Mouse (Mus musculus): ENCODE data around the gene Gpam.

Gene Gpam

DNA sequence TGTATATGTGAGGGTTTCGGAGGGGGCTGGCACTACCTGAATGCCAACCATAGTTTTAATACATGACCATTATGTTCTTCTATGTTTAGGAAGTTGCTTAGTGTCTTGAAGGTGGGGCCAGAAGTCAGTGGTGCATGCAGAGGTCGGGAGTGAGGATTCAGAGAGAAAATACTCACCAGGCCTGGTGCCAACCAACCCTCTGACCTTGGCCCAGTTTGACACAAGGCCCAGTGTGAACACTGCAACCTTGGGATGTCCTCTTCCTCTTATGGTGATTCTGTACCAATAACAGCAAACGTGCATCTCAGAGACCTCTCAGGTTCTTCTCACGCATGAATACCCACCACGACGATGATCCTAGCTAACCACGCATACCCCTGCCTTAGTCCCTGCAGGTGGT is 11.5 kb upstream of the Gpam start:
- no peak for ATAC-seq (ENCODE audit: low TSS enrichment)

DNA sequence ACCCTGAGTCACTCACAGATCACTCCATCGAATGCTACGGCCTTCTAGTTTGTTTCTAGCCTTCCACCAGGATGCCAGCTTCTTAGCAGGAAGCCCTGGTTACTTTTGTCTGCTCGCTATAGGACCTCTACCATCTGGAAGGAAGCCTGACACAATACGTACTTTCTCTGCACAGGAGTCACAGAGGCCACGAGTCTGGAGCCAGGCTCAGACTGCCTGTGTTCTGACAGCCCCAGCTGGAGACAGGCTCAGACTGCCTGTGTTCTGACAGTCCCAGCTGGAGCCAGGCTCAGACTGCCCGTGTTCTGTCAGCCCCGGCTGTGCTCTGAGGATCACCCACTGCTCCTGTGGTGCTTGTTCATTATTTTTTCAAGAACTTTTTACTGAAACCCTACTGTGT is 10.8 kb upstream of the Gpam start:
- ATAC-seq (ENCODE audit: low TSS enrichment) = no peak

DNA sequence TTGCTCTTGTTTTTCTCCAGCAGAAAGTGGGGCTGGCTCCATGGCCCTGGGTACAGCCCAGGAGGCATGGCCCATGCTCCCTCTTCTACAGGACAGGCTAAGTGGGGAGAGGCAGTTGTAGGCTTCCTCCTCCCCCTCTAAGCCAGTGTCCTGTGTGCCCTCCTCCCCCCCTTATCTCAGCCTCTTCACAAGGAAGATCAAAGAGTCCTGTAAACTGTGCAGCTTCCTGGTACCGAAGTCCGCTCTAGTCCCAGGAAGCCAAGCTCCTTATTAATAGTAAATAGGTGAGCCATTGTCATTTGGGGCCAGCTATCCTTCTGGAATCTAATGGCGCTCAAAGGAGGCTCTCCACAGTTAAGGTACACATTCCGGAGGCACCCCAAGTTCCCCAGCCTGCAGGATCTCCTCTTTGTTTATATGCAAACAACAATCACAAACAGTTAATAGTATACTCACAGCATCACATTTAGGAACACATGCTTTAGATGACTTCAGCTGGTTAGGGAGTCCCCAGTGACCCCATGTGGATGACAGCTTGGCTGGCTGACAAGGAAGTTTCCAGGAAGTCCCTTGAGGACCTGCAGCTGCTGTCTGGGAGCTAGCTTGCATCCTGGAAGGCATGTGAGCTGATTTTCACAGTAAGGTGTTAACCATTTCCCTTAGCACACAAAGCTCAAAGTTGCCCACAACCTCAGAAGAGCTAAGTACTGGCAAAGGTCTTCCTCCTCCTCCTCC is 9.8 kb upstream of the Gpam start:
- no peak for ATAC-seq (ENCODE audit: low TSS enrichment)

DNA sequence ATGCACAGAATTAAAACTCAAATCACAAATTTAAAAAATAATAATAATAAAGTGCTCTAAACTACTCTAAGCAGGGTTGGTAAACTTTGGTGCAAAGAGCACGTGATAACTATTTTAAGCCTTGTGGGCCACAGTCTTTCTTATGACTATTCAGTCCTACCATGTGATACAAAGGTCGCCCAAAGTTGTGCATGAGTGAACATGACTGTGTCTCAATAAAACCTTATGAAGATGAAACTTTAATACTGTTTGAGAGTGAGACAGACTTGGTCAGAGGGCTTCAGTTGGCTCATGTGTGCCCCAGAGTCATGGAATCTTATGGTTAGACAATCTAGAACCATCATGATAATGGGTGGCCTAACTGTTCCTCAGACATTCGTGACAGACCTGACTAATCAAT is 8.9 kb upstream of the Gpam start:
- no peak for ATAC-seq (ENCODE audit: low TSS enrichment)

DNA sequence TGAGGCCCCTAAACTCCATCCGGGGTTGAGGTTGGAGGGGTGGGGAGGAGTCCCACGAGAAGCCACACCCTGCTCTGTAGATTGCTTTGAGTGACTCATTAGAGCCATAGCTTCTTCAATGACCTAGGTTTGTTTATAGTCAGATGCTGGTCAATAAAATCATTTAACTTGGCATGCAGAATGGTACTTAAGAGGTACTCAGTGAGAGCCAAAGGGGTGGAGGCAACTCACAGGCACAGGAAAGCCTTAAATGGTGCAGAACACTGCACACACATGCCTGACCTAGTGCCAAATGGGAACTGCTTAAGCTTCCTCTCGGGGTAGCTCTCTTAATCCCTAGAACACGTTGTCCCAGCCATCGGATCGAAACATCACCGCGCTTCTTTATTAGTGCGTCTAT is 7.5 kb upstream of the Gpam start:
- no peak for ATAC-seq (ENCODE audit: low TSS enrichment)

DNA sequence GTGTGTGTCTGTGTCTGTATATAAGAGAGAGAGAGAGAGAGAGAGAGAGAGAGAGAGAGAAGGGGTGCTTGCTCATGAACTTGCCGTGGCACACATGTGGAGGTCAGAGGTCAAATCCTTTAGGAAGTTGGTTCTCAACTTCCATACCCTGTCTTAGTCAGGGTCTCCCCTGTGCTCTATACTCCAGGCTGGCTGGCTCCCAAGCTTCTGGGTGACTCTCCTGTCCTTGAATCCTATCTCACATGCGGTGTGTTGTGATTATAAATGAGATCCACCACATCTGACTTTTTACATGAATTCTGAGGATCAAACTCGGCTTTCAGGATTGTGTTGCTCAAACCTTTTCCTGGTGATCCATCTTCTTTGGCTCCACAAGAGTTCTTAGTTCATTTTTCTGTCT is 5.4 kb upstream of the Gpam start:
- ATAC-seq (ENCODE audit: low TSS enrichment) = no peak

DNA sequence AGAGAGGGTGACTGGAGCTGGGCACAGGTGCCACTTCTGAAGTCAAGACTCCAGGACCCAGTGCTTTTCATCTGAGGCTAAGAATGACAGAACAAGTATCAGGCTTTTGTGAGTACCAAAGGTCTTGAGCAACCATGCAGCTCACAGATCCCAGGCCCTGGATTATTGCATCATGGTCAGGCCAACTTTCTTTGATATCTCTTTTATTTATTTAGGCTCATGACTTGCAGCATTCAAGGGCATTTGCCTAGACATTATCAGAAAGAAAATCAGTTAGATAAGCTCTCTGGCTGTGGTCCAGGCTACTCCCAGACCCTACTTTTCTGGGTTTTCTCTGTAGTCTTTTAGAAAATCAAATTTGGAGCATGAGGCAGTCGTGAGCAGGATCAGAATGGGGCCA is 4.7 kb upstream of the Gpam start:
- ATAC-seq (ENCODE audit: low TSS enrichment) = no peak

DNA sequence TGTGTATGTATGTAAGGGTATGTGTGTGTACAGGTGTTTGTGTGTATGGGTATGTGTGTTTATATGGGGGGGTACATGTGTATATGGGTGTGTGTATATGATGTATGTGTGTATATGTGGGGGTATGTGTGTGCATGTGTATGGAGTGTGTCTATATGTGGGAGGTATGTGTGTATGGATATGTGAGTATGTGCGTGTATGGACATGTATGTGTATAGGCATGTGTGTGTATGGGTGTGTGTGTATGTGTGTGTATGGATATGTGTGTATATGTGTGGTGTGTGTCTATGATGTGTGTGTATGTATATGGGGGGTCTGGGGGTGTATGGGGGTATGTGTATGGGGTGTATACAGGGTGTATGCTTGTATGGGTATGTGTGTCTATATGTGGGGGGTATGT is 1.4 kb upstream of the Gpam start:
- no peak for ATAC-seq (ENCODE audit: low TSS enrichment)

DNA sequence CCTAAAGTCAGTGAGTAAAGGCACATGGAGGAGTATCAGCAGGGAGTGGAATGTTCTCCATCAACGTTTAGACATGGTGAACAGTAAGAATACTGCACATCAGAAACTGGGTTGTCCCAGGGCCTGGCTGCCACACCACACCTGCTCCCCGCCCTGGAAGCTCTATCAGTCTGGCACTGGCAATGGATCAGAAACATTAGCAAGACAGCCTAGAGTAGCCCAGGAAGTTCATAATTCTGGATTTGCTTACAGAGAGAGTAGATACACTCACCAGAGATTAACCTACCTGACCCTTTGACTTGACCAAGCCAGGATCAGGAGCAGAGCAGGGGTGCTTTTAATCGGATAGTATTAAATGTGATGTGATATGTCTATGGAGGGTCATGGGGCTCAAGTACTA is 1.6 kb downstream of the Gpam start:
- ATAC-seq (ENCODE audit: low TSS enrichment) = no peak

DNA sequence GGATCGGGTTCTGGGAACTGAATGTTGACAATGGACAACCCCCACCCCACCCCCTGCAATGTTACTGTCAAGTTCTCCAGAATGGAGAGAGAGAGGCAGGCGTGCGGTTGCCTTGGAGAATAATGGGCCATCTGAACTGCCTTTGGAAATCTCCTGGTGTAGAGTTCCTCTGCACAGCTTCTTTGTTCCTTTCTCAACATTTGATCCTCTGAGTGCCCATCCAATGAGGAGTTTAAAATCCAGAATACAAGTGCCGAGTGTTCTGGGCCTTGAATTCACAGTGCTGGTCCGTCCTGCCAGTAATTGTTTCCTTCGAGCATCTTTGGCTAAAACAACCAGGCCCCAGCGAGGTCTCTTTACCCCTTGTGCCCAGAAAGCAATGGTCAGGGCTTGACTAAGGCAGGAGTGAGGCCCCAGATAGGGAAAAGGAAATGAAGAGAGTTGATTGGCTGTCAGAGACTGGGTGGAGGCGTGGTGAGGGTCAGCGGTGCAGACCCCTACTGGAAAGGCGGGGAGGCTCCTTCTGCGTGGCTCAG is 4.0 kb downstream of the Gpam start:
- ATAC-seq (ENCODE audit: low TSS enrichment) = peak; percentile 44; the same call in 1 of the 2 replicates

DNA sequence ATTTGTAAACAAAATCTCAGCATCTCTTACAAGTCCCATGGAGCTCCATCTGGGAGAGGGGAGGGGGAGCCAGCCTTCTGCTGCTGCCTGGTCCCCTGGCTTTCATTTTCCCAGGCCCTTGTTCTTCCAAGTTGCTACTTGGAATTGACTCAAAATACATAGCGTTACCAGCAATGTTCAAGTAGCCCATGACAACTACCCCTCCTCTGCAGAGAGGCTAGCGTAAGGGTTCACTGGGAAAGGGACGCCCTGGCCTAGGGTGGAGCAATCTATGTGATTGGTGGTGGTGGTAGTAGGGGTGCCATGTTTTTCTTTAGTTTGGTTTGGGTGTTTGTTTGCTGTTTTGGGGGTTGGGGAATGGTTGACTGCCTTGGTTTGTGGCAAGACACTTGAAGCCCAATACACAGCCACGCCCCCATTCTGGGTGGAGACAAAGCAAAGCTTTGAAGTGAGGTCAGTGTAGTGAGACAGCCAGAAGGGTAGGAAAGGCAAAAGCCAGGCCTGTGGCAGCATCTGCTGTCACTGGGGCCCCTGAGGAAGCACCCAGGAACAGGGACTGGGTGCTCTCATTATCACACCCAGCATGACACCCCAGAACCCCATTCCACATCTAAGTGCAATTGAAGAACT is 4.6 kb downstream of the Gpam start:
- ATAC-seq (ENCODE audit: low TSS enrichment) = no peak; the same call in 1 of the 2 replicates

DNA sequence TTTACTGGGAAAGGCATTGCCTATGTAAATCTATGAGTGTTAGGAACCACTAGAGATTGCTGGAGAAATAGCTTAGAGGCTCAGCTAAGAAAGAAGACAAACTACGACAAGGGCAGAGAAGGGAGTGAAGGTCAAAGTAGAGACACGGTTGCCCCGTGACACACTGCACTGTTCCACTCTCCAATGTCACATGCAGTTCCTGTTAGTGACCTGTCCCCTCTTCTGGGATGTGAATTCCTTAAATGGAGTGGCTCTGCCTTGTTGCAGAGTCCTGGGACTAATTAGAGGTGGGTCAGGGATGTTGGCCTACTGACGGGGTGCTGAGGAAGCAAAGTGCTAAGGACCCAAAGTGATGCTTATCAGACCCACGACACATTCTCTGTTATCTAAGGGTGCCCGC is 5.2 kb downstream of the Gpam start:
- ATAC-seq (ENCODE audit: low TSS enrichment) = no peak

DNA sequence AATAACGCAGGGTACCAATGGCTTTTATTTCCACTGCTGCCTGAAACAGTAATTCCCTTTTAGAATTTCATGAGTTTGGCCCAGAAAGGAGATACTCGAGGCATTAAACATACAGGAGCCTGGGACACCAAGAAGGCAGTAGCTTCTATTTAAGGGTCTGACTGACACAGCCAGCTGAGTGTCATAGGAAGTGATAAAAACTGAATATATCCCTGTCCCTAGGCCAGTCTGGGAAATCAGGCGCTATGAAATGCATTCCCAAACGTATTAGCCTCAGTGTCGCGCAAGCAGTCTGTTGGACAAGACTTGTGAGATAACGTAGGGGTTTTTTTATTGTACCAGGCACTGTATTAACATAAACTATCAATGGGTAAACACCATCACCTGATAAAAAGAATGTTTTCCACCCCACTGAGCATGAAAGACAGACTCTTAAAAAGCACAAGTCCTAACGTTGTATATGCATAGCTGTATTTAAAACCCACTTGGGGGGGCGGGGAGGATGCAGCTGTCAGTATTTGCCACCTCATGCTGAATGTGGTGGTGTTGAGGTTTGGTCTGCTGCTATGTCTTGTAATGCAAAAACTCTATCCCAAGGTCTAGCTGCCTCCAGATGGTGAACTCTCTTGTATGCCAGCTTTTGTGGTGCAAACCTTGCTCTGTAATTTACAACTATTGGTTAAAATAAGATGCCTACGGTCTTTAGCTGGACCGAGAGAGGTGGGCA is 6.4 kb downstream of the Gpam start:
- ATAC-seq (ENCODE audit: low TSS enrichment) = no peak

DNA sequence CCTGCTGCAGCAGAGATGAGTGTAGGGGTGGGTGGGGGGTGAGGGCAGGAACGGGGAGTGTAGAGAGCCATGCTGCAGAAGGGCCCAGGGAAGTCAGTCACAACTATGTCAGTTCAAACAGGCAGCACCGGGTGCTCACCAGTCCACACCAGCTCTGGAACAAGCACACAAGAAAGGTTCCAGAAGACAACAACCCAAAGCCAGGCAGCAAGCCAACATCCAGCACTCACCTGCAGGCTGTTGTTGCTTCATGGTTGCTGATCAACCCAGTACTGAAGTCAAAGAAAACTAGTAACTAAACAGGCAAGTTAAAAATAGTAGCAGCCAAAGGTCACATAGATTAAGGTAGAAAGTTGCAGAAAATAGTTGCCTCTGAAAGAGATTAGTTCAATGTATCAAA is 7.5 kb downstream of the Gpam start:
- ATAC-seq (ENCODE audit: low TSS enrichment) = no peak

DNA sequence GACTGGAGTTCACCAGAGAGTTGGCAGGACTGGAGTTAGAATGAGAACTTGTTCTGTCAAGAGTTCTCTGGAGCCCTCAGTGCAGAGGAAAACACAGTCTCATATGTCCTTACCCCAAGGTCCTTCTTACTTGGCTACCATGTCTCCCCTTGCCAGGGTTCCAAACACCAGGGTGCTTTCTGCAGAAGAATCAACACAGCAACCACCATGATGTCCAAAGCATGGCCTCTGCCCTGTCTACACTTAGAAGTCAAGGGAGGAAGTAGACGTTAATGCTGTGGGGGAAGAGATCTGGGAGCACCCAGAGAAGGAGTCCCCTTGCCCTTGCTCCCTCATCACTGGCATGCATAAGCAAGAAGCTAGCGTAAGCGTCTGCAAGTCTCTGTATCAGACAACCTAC is 9.0 kb downstream of the Gpam start:
- no peak for ATAC-seq (ENCODE audit: low TSS enrichment)

DNA sequence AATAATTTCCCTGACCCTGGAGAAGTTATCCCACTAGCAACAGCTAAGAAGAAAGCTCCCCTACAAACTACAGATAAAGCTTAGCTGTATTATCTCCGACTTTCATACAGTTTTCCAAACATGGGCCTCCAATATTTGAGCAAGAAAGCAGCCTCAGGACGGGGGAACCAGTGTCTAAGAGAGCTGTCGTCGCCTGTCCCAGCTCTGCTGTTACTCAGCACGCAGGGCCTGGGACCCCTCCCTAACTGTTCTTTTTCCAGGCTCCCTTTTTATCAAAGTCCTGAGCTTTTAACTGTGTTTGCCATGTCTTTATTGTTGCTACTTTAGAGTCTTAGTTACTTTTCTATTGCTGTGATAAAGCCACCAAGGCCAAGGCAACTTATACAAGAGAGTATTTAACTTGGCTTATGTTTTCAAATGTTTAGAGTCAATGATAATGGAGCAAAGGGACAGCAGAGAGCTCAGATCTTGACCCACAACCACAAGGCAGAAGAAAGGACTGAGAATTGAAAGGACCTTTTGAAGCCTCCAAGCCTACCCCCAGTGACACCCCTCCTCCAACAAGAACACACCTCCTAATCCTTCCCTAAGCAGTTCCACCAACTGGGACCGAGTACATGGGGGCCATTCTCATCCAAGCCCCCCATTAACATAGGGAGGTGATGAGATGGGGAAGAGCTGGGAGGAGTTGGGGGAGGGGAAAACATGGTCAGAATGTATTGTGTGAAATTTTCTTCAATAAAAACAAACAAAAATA is 9.8 kb downstream of the Gpam start:
- no peak for ATAC-seq (ENCODE audit: low TSS enrichment)

DNA sequence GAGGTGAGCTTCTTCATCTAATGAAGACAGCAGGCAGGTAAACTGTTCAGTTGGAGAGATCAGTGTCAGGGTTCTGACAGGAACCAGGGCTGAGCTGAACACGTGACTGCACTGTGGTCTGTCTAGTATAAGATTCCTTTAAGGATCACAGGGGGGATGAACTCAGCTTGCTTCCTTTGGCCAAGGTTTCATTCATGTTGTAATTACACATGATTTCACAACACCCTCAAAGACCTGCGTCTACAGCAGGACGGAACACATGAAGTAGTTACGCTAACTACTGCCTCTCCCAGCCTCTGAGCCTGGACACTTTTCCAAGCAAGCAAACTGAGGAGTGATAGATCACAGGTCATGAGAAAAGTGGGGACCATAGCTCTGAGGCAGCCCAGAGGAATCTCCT is 11.5 kb downstream of the Gpam start:
- ATAC-seq (ENCODE audit: low TSS enrichment) = no peak

DNA sequence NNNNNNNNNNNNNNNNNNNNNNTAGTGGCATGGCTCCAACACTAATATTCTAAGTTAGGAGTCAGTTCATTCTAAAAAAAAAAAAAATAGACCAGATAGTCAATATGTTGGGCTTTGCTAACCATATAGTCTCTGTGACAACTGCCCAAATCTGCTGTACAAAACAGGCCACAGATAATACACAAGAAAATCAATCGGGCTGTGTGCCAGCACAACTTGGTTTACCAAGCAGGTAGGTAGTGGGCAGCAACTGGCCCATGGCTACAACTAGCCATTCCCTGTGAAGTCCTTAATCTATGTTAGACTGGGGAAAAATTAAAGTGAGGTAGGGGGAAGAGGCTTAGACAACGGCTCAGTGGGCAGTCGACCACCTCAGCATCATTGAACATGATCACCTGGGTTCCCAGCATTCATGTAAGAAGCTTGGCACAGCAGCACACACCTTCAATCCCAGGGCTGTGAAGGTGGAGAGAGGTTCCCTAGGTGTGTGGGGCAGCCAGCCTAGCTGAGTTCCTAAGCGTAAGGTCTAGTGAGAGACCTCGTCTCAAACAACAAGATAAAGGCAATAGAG is 12.1 kb downstream of the Gpam start:
- no peak for ATAC-seq (ENCODE audit: low TSS enrichment)

DNA sequence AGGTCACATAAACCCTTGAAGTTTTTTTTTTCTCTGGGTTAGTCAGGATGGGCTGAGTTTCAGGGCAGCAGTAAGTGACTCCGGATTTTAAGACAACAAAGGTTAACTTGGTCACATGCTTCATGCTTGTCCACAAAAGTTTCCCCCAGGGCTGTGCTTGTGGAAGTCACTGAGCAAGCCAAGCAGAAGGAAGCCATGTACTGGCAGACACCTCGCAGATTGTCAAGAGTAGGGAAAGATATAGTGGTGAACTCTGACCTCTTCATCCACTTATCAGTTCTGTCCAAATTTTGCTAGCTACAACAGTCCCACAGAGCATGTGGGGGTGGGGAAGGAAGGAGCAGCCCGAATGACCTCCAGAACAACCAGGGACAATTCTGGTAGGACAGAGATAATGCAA is 19.1 kb downstream of the Gpam start:
- ATAC-seq (ENCODE audit: low TSS enrichment) = no peak

DNA sequence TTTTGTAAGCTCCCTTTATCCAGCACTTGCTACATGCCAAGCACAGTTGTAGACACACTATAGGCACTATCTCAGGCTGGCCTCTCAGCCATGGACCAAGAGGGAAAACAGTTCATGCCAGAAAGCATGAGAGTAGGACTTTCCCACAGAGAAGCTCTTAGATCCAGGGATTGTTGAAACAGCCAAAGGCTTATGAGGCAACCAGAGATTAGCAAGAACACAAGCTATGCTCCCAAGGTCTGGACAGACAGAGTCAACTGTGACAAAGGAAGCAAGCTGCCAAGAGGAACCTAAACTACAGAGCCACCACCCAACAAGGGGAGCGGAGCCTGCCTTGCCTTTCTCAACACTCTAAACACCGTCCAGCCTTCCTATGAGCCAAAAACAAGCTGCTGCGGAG is 21.1 kb downstream of the Gpam start:
- ATAC-seq (ENCODE audit: low TSS enrichment) = no peak

DNA sequence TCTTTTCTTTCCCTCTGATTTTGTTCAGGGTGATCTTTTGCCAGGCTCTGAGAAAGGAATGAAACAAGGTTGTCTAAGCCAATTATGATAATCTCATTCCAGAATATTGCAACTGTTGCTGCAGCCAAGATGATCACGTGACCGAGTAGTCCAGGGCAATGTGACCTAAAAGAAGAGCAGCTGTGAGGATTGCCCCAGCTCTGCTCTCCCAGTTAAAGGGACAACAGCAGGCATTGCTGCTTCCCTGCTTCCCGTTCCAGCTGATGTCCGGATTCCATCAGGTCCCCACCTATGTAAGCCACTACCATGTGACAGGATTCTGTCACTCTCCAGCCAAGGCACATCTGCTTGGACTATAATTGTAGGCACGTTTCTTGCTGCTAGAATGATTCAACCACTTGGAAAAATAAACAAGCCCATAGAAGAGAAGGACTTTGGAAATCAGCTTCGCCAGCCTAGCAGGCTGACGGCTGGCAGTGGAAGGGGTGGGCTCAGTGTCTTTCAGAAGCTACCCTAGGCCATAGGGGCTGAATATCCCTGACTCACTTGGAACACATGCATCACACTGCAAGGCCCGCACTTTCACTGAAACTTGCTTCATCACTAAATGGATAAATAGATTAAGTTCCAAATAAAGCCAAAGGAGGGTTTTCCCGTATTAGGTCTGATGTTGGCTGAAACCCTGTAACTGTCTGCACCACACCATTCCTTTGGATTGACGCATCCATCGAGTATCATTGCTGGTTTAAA is 23.8 kb downstream of the Gpam start:
- ATAC-seq (ENCODE audit: low TSS enrichment) = peak; percentile 38
